Mouse (Mus musculus): ENCODE measurements around the gene Rab11a. TPM values are rescaled to one million over a fixed set of nuclear protein-coding genes. Genes with fewer than 3 reads are reported as not detected.

Gene Rab11a
- 323 and 372 TPM in 2 replicates for polyA plus RNA-seq (2012; rRNA removed)

DNA sequence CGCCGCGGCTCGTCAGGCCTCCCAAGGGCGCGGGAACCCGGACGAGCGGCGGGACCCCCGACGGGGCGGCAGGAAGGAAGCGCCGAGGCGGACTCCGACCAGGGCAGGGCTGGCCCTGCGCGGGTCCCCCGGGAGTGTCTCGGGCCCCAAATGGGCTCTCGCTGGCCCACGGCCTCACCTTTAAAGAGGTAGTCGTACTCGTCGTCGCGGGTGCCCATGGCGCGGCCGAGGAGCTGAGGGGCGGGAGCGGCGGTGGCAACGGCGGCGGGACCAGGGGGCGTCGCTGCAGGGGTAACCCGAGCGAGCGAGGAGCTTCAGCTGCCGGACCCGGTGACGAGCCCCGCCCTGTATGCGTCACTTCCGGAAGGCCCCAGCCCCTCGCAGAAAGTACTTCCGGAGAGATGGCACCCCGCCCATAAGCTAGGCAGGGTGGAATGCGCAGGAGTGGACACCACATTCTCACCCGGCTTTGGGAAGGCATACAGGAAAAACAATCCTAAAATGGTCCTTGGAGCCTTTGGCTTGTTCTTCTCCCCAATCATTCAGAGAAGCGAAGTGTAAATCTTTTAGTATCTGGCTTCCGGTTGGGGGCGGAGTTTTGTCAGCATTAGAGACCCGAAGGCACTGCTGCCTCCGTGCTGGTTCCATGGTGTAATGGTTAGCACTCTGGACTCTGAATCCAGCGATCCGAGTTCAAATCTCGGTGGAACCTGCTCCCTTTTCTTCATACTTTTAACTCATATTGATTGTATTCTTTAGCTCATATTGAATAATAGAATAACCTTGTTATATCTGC lies at the start of gene Rab11a:
TSS of gene Rab11a (minus strand) at position 353 of the 796 bp plus-strand sequence.

Other genes with a start within 250 kb of the Rab11a start
- 13.3 and 13.7 TPM in 2 replicates for gene Dennd4a, start 73.6 kb upstream of the Rab11a start, polyA plus RNA-seq (2012; rRNA removed)
- gene Slc24a1, start 213.8 kb upstream of the Rab11a start, polyA plus RNA-seq (2012; rRNA removed): 0.06 and 0.07 TPM in 2 replicates
- 34.6 and 36.3 TPM in 2 replicates for gene Ints14, start 223.1 kb upstream of the Rab11a start, polyA plus RNA-seq (2012; rRNA removed)